Mouse (Mus musculus) CD4-positive, CD25-positive, alpha-beta regulatory T cell, adult 9 weeks (primary cell): ENCODE measurements around the gene Sap30. TPM values are rescaled to one million over a fixed set of nuclear protein-coding genes. Genes with fewer than 3 reads are reported as not detected.

Source experiments
- polyA plus RNA-seq: library from polyadenylated mRNA; unstranded; fragments of 100-300 nt; shearing (Covaris generic); gene quantifications from one replicate; pipeline ENCODE4 v1.2.1, GENCODE M21; 2017

The Sap30 gene
- 0.47 TPM for polyA plus RNA-seq

GRCm38 (mm10) chr8:57487441-57488155 lies at the start of gene Sap30:
TSS of gene Sap30 (minus strand) at chr8:57487860.

GRCm38 (mm10) chr8:57511316-57512118 lies 23.9 kb upstream of the Sap30 start, which contains the start of gene Hmgb2:
TSS of gene Hmgb2 (plus strand) at chr8:57511907.

DNA sequence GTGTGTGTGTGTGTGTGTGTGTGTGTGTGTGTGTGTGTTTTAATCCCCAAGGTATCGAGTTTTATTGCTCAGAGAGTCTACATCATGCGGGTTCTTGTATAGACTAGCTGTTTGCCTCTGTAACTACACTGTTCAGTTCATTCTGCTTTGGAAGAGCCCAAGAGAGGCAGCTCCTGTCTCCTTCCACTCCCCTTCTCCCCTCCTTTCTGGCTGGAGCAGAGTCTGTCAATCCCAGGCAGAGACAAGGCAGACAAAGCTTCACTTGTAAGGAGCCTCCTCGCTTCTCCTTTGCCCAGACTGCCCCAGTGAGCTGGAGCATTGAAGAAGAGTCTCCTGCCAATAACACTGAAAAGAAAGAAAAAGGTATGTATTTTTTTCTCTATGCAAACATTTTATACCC lies 31.9 kb downstream of the Sap30 start, which contains the start of gene Scrg1:
Gene Scrg1, plus strand, starts transcription at position 159 of the 400 bp plus-strand sequence.

Other genes with a start within 250 kb of the Sap30 start
- gene Hand2, start 166.9 kb downstream of the Sap30 start, polyA plus RNA-seq = not detected
- not detected for gene Scrg1, start 31.9 kb downstream of the Sap30 start, polyA plus RNA-seq
- 142 TPM for gene Hmgb2, start 24.0 kb upstream of the Sap30 start, polyA plus RNA-seq
- 46.4 TPM for gene Galnt7, start 165.2 kb upstream of the Sap30 start, polyA plus RNA-seq